Mouse (Mus musculus) limb, embryonic 14.5 days (tissue): ENCODE data around the gene Olfml2a. TPM values are rescaled to one million over a fixed set of nuclear protein-coding genes. Genes with fewer than 3 reads are reported as not detected.
A peak's percentile ranks its signal among the peaks of the same experiment; 100 is the strongest.

Experiments
- ATAC-seq: fragments of 200-750 bp; cut with Nextera tagmentation; 2 replicates; pipeline ENCODE4 v1.8.0; 2017; ENCODE audit warnings: low read depth, moderate number of reproducible peaks, moderate TSS enrichment; ENCODE audit not compliant: low FRiP score
- DNase-seq: peaks from one replicate; pipeline ENCODE4 v3.0.0-alpha.2; 2015; ENCODE audit warnings: low spot score
- H3K27ac ChIP-seq: fragments of 300-500 bp; sonication (generic); replicated peaks from 2 replicates; pipeline ENCODE4 v1.5.1; 2014; ENCODE audit warnings: low read depth, mild to moderate bottlenecking, low read length, moderate library complexity, mixed read lengths
- H3K27me3 ChIP-seq: fragments of 300-500 bp; sonication (generic); 2 replicates; pipeline ENCODE4 v1.6.1; 2014; ENCODE audit warnings: low read length, mixed read lengths; ENCODE audit not compliant: control insufficient read depth, insufficient read depth
- H3K36me3 ChIP-seq: fragments of 300-500 bp; sonication (generic); 2 replicates; pipeline ENCODE4 v1.6.1; 2014; ENCODE audit warnings: mild to moderate bottlenecking, low read length, moderate library complexity, mixed read lengths; ENCODE audit not compliant: control insufficient read depth, insufficient read depth
- H3K4me1 ChIP-seq: fragments of 300-500 bp; sonication (generic); 2 replicates; pipeline ENCODE4 v1.6.1; 2014; ENCODE audit warnings: antibody characterized with exemption, low read length, mixed read lengths; ENCODE audit not compliant: control insufficient read depth, insufficient read depth
- H3K4me2 ChIP-seq: fragments of 300-500 bp; sonication (generic); replicated peaks from 2 replicates; pipeline ENCODE4 v1.6.1; 2014; ENCODE audit warnings: low read depth, mild to moderate bottlenecking, low read length, moderate library complexity; ENCODE audit not compliant: severe bottlenecking
- H3K4me3 ChIP-seq: fragments of 300-500 bp; sonication (generic); replicated peaks from 2 replicates; pipeline ENCODE4 v1.5.1; 2014; ENCODE audit warnings: low read length
- H3K9ac ChIP-seq: fragments of 300-500 bp; sonication (generic); 2 replicates; pipeline ENCODE4 v1.6.1; 2014; ENCODE audit warnings: mild to moderate bottlenecking, low read depth, low read length, moderate library complexity; ENCODE audit not compliant: severe bottlenecking
- H3K9me3 ChIP-seq: fragments of 300-500 bp; sonication (generic); 2 replicates; pipeline ENCODE4 v1.6.1; 2016; ENCODE audit warnings: low read length; ENCODE audit not compliant: control insufficient read depth
- POLR2A ChIP-seq: fragments of 200-500 bp; IDR thresholded peaks from 2 replicates; pipeline ENCODE4 v1.8.0; 2012; ENCODE audit warnings: inconsistent platforms, mild to moderate bottlenecking, moderate library complexity, borderline replicate concordance; ENCODE audit not compliant: insufficient read depth, insufficient read length; ENCODE audit errors: extremely low read depth
- WGBS: fragments of 180-500 bp; shearing (Covaris S2); extraction: QIAGEN DNeasy Blood & Tissue Kit; methylation state at CpG from one replicate; pipeline ENCODE4 v1.1.7; 2014; 5-methylcytosine and 5-hydroxymethylcytosine counted together
- polyA plus RNA-seq, 2 experiments: library from polyadenylated mRNA; depleted of rRNA in 1 of 2; stranded (reverse) in 1 of 2; unstranded in 1 of 2; fragments of >200 nt; fragmentation: Nextera tagmentation in 1 of 2; extraction: Ambion mirVana in 1 of 2; gene quantifications; 2 replicates each; pipeline versions ENCODE4 v1.2.1 to v1.2.3; 2012 to 2014

Olfml2a gene
- polyA plus RNA-seq, 2 experiments, result 7.6 to 7.8 TPM

DNA sequence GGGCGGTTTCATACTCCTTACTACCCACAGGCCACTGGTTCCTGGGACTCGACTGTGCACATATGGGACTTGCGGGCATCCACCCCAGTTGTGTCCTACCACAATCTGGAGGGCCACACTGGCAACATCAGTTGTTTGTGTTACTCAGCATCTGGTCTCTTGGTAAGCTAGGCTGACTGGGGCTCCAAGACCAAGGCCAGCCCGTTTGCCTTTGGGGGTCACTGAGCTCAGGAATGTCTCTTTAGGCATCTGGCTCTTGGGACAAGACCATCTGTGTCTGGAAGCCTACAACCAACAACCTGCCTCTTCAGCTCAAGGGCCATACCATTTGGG is 68.8 kb downstream of the Olfml2a start:
- 86% methylated on average over 4 of the region's 4 CpGs for WGBS
- H3K9me3 ChIP-seq, result no peaks in the 10 kb centered on the region
- no peak for DNase-seq
- no peak for TF ChIP-seq POLR2A
- no peak overlapping the region for H3K27ac ChIP-seq
- no peak overlapping the region for H3K9ac ChIP-seq
- ATAC-seq, result no peak
- H3K36me3 ChIP-seq, result peaks cover 45% of the 10 kb centered on the region
- H3K27me3 ChIP-seq, result no peaks in the 10 kb centered on the region
- H3K4me2 ChIP-seq, result no peak overlapping the region
- peaks cover 15% of the 10 kb centered on the region for H3K4me1 ChIP-seq
- H3K4me3 ChIP-seq, result no peak overlapping the region

DNA sequence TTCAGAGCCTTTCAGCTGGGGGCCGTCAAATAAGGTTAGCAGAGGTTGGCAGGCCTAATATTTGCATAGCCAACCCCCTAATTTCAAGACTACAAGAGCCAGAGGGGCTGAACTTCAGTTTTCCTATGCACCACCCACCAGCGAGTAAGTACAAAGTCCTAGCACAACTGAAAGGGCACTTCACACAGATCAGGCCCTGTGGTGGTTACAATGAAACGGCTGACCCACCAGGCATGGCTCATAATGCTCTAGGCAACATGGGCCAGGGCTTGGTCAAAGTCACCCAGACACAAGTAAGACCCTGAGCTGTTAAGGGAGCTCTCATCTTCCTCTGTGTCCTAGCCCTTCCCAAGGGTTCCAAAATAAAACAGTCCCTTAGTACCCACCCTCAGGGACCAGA is 70.1 kb downstream of the Olfml2a start:
- peaks cover 22% of the 10 kb centered on the region for H3K4me1 ChIP-seq
- H3K36me3 ChIP-seq, result peaks cover 45% of the 10 kb centered on the region
- H3K9ac ChIP-seq, result no peak overlapping the region
- ATAC-seq (no peak), DNase-seq (no peak)
- no peaks in the 10 kb centered on the region for H3K9me3 ChIP-seq
- no peak overlapping the region for H3K4me2 ChIP-seq
- WGBS, result 84% methylated on average over 3 of the region's 3 CpGs
- no peak overlapping the region for H3K4me3 ChIP-seq
- TF ChIP-seq POLR2A, result no peak
- no peaks in the 10 kb centered on the region for H3K27me3 ChIP-seq
- H3K27ac ChIP-seq, result no peak overlapping the region

DNA sequence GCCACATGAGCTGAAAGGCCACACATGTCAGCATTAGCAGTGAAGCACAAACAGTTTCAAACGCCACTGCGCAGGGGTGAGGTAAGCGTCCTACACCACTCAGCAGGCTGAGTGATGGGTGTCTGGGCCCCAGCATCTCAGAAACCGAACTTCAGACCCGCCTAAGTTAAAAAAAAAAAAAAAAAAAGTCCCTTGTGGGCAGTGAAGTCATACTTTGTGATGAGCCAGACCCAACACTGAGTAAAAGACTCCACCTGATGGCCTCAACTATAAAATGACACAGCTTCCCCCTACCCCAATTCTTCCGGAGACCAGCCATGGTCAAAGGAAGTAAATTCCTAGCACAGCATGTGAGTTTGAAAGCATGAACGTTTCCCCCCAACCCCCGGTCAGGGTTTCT is 71.3 kb downstream of the Olfml2a start:
- peak overlapping the region; percentile 76 for H3K4me3 ChIP-seq
- H3K9me3 ChIP-seq, result no peaks in the 10 kb centered on the region
- no peak overlapping the region for H3K27ac ChIP-seq
- 50% methylated on average over 8 of the region's 8 CpGs for WGBS
- H3K9ac ChIP-seq, result peak overlapping the region; percentile 83; the same call in 1 of the 2 replicates
- no peaks in the 10 kb centered on the region for H3K27me3 ChIP-seq
- no peak for TF ChIP-seq POLR2A
- H3K4me1 ChIP-seq, result peaks cover 24% of the 10 kb centered on the region
- peaks cover 45% of the 10 kb centered on the region for H3K36me3 ChIP-seq
- DNase-seq (no peak), ATAC-seq (no peak)
- peak overlapping the region; percentile 65 for H3K4me2 ChIP-seq

- Histone ChIP-seq H3K27ac (no peak overlapping the region), H3K4me2 (peak overlapping the region; percentile 65), H3K9ac (peak overlapping the region; percentile 83), H3K27me3 (no peaks in the 10 kb centered on the region), H3K36me3 (peaks cover 45% of the 10 kb centered on the region), H3K4me1 (peaks cover 24% of the 10 kb centered on the region), H3K4me3 (peak overlapping the region; percentile 76), H3K9me3 (no peaks in the 10 kb centered on the region)
- 64% methylated on average over 5 of the region's 5 CpGs for WGBS
- DNase-seq (no peak), ATAC-seq (no peak)
- no peak for TF ChIP-seq POLR2A
Observed at GRCm38 (mm10) chr2:39003512-39003911, 71.7 kb downstream of the Olfml2a start.

DNA sequence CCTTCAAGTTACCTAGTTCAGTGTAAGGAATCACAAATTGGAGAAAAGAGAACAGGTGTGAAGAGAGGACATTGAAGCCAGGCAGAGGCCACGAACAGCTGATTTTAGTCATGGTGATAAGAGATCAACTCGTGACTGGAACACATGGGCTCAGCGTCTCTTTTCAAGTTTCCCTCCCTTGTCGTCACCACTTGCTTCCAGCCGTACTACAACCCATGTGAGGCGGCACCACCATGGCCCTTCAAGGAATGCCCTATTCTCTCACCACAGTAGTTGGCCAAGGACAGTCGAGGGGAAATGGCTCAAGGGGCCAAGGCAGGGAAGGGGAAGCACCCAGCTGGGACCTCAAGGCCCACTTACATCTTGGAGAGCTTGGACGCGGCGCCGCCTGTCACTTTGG is 72.6 kb downstream of the Olfml2a start:
- Histone ChIP-seq H3K4me2 (peak overlapping the region; percentile 65), H3K27ac (peak overlapping the region; percentile 77), H3K9me3 (no peaks in the 10 kb centered on the region), H3K9ac (peak overlapping the region; percentile 83), H3K4me1 (peaks cover 32% of the 10 kb centered on the region), H3K4me3 (peak overlapping the region; percentile 76), H3K36me3 (peaks cover 45% of the 10 kb centered on the region), H3K27me3 (no peaks in the 10 kb centered on the region)
- no peak for DNase-seq
- no peak for TF ChIP-seq POLR2A
- under 1% methylated on average over 11 of the region's 11 CpGs for WGBS
- no peak for ATAC-seq
